Mouse (Mus musculus): ENCODE results near the gene Vmn1r201.

Vmn1r201 gene

DNA sequence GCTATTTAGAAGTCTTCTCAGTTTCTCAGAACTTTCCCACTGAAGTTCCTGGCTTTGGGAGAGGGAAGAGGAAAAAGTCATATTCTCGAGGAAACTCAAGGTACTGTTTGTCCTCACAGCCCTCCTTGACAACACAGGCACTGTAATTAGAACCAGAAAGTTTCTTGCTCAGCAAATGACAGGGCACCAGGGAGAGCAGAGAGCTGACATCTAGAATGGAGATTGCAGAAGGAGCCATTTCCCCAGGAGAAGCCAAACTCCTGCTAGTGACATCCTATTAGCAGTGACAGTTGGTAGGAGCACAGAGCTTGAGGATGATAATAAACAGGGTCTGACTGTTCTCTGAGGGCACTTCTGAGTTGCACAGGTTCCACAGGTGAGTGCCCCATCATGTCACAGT is at the start of gene Vmn1r201:
Gene Vmn1r201, plus strand, starts transcription at position 301 of the 400 bp plus-strand sequence.
- no peak for DNase-seq (ENCODE audit: low read depth, low spot score)

DNA sequence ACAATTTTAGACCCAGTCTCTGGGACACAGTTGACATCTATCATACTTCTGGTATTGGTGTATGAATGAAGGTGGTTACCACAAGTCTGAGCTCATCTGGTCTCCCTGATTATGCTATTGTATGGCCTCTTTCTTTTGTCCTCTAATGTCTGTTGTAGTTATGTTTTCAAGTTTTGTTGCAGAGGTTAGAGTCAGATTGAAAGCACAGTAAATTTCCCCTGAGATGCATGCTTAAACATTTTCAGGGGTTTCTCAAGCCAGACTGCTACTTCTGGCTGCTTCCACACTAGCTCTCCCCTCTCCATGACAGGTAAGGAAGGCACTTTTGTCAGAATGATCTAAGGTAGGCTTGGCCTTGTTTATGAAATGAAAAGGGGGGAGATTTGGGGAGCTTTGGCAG is 16.6 kb upstream of the Vmn1r201 start:
- DNase-seq (ENCODE audit: low read depth, low spot score): no peak

DNA sequence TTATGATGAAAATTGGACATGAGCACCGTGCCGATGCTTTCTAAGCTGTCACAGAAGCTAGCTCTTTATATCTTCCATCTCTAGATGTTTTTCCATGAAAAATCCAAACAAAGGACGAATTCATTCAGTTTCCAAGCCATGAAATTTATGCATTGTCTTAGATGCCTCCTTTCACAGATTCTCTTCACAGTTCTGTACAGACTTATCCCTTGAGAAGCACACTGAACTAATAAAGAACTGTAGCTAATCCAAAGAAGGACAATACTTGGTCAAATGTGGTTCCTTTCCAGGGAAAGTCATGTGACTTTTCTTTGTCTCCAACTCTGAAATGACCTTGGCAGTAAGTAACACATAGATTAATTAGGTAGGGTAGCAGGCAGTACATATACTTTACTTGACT is 30.7 kb downstream of the Vmn1r201 start:
- DNase-seq (ENCODE audit: low read depth, low spot score): no peak

DNA sequence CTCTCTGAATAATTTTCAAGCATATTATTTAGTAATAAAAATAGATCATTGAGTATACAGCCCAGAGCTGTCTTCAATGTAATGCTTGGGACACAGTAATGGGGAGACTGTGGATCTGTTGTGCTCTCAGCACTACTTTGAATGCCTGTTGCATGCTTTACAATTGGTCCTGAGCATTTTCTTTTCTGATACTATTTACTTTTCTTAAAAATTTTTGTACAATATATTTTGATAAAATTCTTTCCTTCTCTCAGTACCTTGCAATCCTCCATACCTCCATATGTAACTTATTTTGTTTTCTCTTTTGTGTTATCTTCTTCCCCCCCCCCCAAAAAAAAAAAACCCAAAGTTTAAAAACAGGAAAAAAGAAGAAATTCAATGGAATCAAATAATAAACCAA is 33.6 kb downstream of the Vmn1r201 start, which contains the start of gene Vmn1r202:
Gene Vmn1r202, minus strand, starts transcription at position 101 of the 400 bp plus-strand sequence.
- DNase-seq (ENCODE audit: low read depth, low spot score): no peak

DNA sequence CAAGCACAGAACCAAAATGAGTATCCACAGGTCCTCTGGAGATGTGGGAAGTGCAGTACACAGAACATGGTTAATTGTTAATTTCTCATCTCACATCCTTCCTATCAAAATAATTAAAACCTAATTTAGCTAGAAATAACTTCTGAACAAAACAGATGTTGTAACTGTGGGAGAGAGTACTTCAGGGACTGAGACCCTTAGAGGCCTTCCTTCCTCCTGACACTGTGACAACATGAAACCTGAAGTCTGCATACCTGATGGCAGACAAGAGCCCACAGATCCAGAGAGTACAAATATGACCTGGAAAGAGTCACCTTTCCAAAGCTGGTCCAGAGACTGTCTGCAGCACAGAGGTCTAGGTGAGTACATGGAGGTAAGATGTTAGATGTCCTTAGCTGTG is 46.1 kb downstream of the Vmn1r201 start, which contains the start of gene Vmn1r203:
Gene Vmn1r203, plus strand, starts transcription at position 301 of the 400 bp plus-strand sequence.
- no peak for DNase-seq (ENCODE audit: low read depth, low spot score)

Measured in mesoderm, embryonic 11.5 days (tissue).